Mouse (Mus musculus): Measurements from ENCODE around the gene Mrpl42. TPM values are rescaled to one million over a fixed set of nuclear protein-coding genes. Genes with fewer than 3 reads are reported as not detected.
A peak's percentile ranks its signal among the peaks of the same experiment; 100 is the strongest.

The Mrpl42 gene
- polyA plus RNA-seq, 1 experiment: 163 TPM

- TF ChIP-seq CTCF (IDR thresholded peaks at IDR 0.05; ENCODE audit: control insufficient read depth, insufficient read depth, insufficient read length): no peak
- peak; percentile 75 for TF ChIP-seq MYOD1 (IDR thresholded peaks at IDR 0.05; ENCODE audit: control insufficient read depth, insufficient read length, low read depth)
- TF ChIP-seq USF1 (IDR thresholded peaks at IDR 0.05; ENCODE audit: low read depth): no peak
- H3K36me3 ChIP-seq (ENCODE audit: control insufficient read depth, insufficient read depth): no peaks in the 10 kb centered on the region
- no peak overlapping the region for H3K4me3 ChIP-seq (ENCODE audit: insufficient read depth, poor library complexity, severe bottlenecking)
- no peaks in the 10 kb centered on the region for H3K27me3 ChIP-seq (ENCODE audit: control insufficient read depth, insufficient read depth, insufficient read length)
- H3ac ChIP-seq (ENCODE audit: control insufficient read depth, insufficient read length, low read depth): no peak overlapping the region
- no peaks in the 10 kb centered on the region for H3K79me3 ChIP-seq (ENCODE audit: low read depth)
- no peaks in the 10 kb centered on the region for H3K79me2 ChIP-seq (ENCODE audit: control insufficient read depth, insufficient read depth)
Observed at GRCm38 (mm10) chr10:95439718-95440339, 61.9 kb downstream of the Mrpl42 start.

GRCm38 (mm10) chr10:95438941-95439340 lies 62.8 kb downstream of the Mrpl42 start:
- TF ChIP-seq MYOD1 (IDR thresholded peaks at IDR 0.05; ENCODE audit: control insufficient read depth, insufficient read length, low read depth) (no peak), MAX (IDR thresholded peaks at IDR 0.05) (no peak), USF1 (IDR thresholded peaks at IDR 0.05; ENCODE audit: low read depth) (no peak), FOSL1 (IDR thresholded peaks at IDR 0.05; ENCODE audit: insufficient read depth, low read length, poor library complexity, severe bottlenecking) (no peak), CTCF (IDR thresholded peaks at IDR 0.05; ENCODE audit: control insufficient read depth, insufficient read depth, insufficient read length) (no peak), MYOG (IDR thresholded peaks at IDR 0.05; ENCODE audit: control insufficient read depth, extremely low read depth, insufficient read length) (no peak), CEBPB (IDR thresholded peaks at IDR 0.05; ENCODE audit: low read depth) (no peak)
- H3K79me2 ChIP-seq (ENCODE audit: control insufficient read depth, insufficient read depth): no peaks in the 10 kb centered on the region
- H3K36me3 ChIP-seq (ENCODE audit: control insufficient read depth, insufficient read depth): no peaks in the 10 kb centered on the region
- H3K27me3 ChIP-seq (ENCODE audit: control insufficient read depth, insufficient read depth, insufficient read length): no peaks in the 10 kb centered on the region
- no peak overlapping the region for H3K4me3 ChIP-seq (ENCODE audit: insufficient read depth, poor library complexity, severe bottlenecking)
- no peak overlapping the region for H3ac ChIP-seq (ENCODE audit: control insufficient read depth, insufficient read length, low read depth)
- H3K79me3 ChIP-seq (ENCODE audit: low read depth): no peaks in the 10 kb centered on the region

Other genes with a start within 250 kb of the Mrpl42 start
- gene Cradd, start 177.8 kb downstream of the Mrpl42 start, polyA plus RNA-seq (2012; fragmentation: generic; extraction: Trizol): 4.5 TPM
- 21.6 TPM for gene Socs2, start 84.8 kb downstream of the Mrpl42 start, polyA plus RNA-seq (2012; fragmentation: generic; extraction: Trizol)
- 168 TPM for gene Ube2n, start 13.2 kb upstream of the Mrpl42 start, polyA plus RNA-seq (2012; fragmentation: generic; extraction: Trizol)
- gene Nudt4, start 62.2 kb upstream of the Mrpl42 start, polyA plus RNA-seq (2012; fragmentation: generic; extraction: Trizol): 41.2 TPM
- 0.16 TPM for gene Anapc15-ps, start 171.5 kb upstream of the Mrpl42 start, polyA plus RNA-seq (2012; fragmentation: generic; extraction: Trizol)